9 mouse cellular contexts compared by ENCODE assay signal in genomic region chr9:55023902-55024583, GRCm38 (mm10). TPM values are rescaled to one million over a fixed set of nuclear protein-coding genes. Genes with fewer than 3 reads are reported as not detected.
DNase-seq lines count a peak whose midpoint lies in the region; ATAC-seq and TF ChIP-seq lines count a peak whose summit lies in the region.
"Had no signal": no experiment of that assay in that cellular context is flagged by ENCODE, and none has a peak within 500 bp of the region (broad histone marks: within the 10 kb centered on the region; RNA-seq: fewer than 3 reads in every experiment).

No protein-coding gene starts in this region.

- no peaks in the 10 kb centered on the region for H3K9me3 ChIP-seq in lung, postnatal 0 days (ENCODE audit: low read length)
- H3K9me3 ChIP-seq: limb, embryonic 15.5 days had no signal

- peak; percentile 26; the same call in 1 of the 2 replicates for ATAC-seq in lung, postnatal 0 days
- ATAC-seq in activated CD4-positive, CD25-positive, alpha-beta regulatory T cell, adult 4 months, result no peak

- peaks cover 26% of the 10 kb centered on the region for H3K27me3 ChIP-seq in lung, postnatal 0 days (replicated peaks; ENCODE audit: insufficient read depth, low read length)

- H3K9ac ChIP-seq in lung, postnatal 0 days (replicated peaks; ENCODE audit: low read depth), result no peak overlapping the region
- H3K9ac ChIP-seq: limb, embryonic 15.5 days had no signal

- H3K36me3 ChIP-seq in lung, postnatal 0 days (ENCODE audit: insufficient read depth, low read length), result no peaks in the 10 kb centered on the region
- H3K36me3 ChIP-seq: limb, embryonic 15.5 days had no signal

- TF ChIP-seq EP300 in lung, postnatal 0 days (IDR thresholded peaks at IDR 0.05), result no peak

- 39% methylated on average over 13 of the region's 13 CpGs for WGBS in large intestine, adult 2 months
- WGBS in lung, postnatal 0 days, result 36% methylated on average over 13 of the region's 13 CpGs

- H3K27ac ChIP-seq in lung, postnatal 0 days (ENCODE audit: low read length), result no peak overlapping the region
- H3K27ac ChIP-seq: limb, embryonic 15.5 days had no signal

- H3K4me2 ChIP-seq in lung, postnatal 0 days (replicated peaks; ENCODE audit: low read depth, low read length), result no peak overlapping the region
- H3K4me2 ChIP-seq: limb, embryonic 15.5 days had no signal

- peak; percentile 69 to 77 for DNase-seq in CD8-positive naive resting alpha-beta T cell, adult 2 months (ENCODE audit: low read depth in 2 of 2, low spot score in 2 of 2)
- peak; percentile 62 for DNase-seq in T-cell, adult 2 months (ENCODE audit: low spot score)
- peak; percentile 88 to 89 for DNase-seq in cerebellum, postnatal 36 days
- DNase-seq in gastrocnemius, postnatal 4 days (ENCODE audit: low spot score in 2 of 2), result peak; percentile 63 to 80
- peak; percentile 66 for DNase-seq in large intestine, adult 2 months (ENCODE audit: low read depth, low spot score)
- peak; percentile 75 for DNase-seq in lung, postnatal 0 days (ENCODE audit: low spot score)
- DNase-seq in right cerebral cortex, postnatal 4 days, result peak; percentile 89

- peak; percentile 88 for TF ChIP-seq CTCF in lung, postnatal 0 days (IDR thresholded peaks at IDR 0.05)

- H3K4me1 ChIP-seq in lung, postnatal 0 days (ENCODE audit: insufficient read depth, low read depth, low read length), result no peaks in the 10 kb centered on the region

- H3K4me3 ChIP-seq in lung, postnatal 0 days (ENCODE audit: low read depth, low read length), result no peak overlapping the region
- H3K4me3 ChIP-seq: limb, embryonic 15.5 days had no signal

RNA-seq across cellular contexts. Expression of gene Chrna3, which starts 2.3 kb away (rescaled TPM):
- under 1 TPM in 1 of 2 experiments, not detected in 1; 0.10 TPM for total RNA-seq in gastrocnemius, postnatal 4 days (2021)
- 1.7 and 2.3 TPM in 2 replicates for polyA plus RNA-seq in large intestine, adult 2 months (2012; rRNA removed)
- polyA plus RNA-seq in lung, postnatal 0 days (2015; fragmentation: Nextera tagmentation; extraction: Ambion mirVana), result 0.05 and 0.06 TPM in 2 replicates
- not detected for polyA plus RNA-seq in activated CD4-positive, CD25-positive, alpha-beta regulatory T cell, adult 4 months (2017; shearing (Covaris generic))

RNA-seq across cellular contexts. Expression of gene Chrnb4, which starts 24.5 kb away (rescaled TPM):
- total RNA-seq in gastrocnemius, postnatal 4 days (2021), result under 1 TPM; 0.10 to 0.20 TPM
- polyA plus RNA-seq in large intestine, adult 2 months (2012; rRNA removed), result 3.6 and 3.7 TPM in 2 replicates
- polyA plus RNA-seq in lung, postnatal 0 days (2015; fragmentation: Nextera tagmentation; extraction: Ambion mirVana), result 0.08 and 0.10 TPM in 2 replicates
- not detected for polyA plus RNA-seq in activated CD4-positive, CD25-positive, alpha-beta regulatory T cell, adult 4 months (2017; shearing (Covaris generic))

RNA-seq across cellular contexts. Expression of gene Chrna5, which starts 43.4 kb away (rescaled TPM):
- total RNA-seq in gastrocnemius, postnatal 4 days (2021), result under 1 TPM; 0.22 to 0.23 TPM
- 0.07 and 0.17 TPM in 2 replicates for polyA plus RNA-seq in large intestine, adult 2 months (2012; rRNA removed)
- 0.05 TPM in 1 of 2 replicates, not detected in the other for polyA plus RNA-seq in lung, postnatal 0 days (2015; fragmentation: Nextera tagmentation; extraction: Ambion mirVana)
- not detected for polyA plus RNA-seq in activated CD4-positive, CD25-positive, alpha-beta regulatory T cell, adult 4 months (2017; shearing (Covaris generic))
